Mouse (Mus musculus): ENCODE data around the gene Hoxa2.

Hoxa2 gene

GRCm38 (mm10) chr6:52165441-52166370, 1.1 kb upstream of the Hoxa2 start:
- no peak for DNase-seq (ENCODE audit: low read depth, low spot score)

GRCm38 (mm10) chr6:52164051-52164625, 493 bp downstream of the Hoxa2 start:
- DNase-seq (ENCODE audit: low read depth, low spot score), result no peak

GRCm38 (mm10) chr6:52163366-52164031, 1.1 kb downstream of the Hoxa2 start:
- no peak for DNase-seq (ENCODE audit: low read depth, low spot score)

- DNase-seq (ENCODE audit: low read depth, low spot score), result no peak
These were observed 1.8 kb downstream of the Hoxa2 start for GRCm38 (mm10) chr6:52162611-52163365.

GRCm38 (mm10) chr6:52162093-52162380, 2.6 kb downstream of the Hoxa2 start:
- DNase-seq (ENCODE audit: low read depth, low spot score), result no peak

GRCm38 (mm10) chr6:52161336-52162092, 3.1 kb downstream of the Hoxa2 start:
- DNase-seq (ENCODE audit: low read depth, low spot score), result no peak

- DNase-seq (ENCODE audit: low read depth, low spot score), result no peak
These were observed 3.9 kb downstream of the Hoxa2 start for GRCm38 (mm10) chr6:52160511-52161335.

GRCm38 (mm10) chr6:52159979-52160378, 4.7 kb downstream of the Hoxa2 start:
- DNase-seq (ENCODE audit: low read depth, low spot score), result no peak

- no peak for DNase-seq (ENCODE audit: low read depth, low spot score)
These were observed 5.4 kb downstream of the Hoxa2 start for GRCm38 (mm10) chr6:52159164-52159761.

- DNase-seq (ENCODE audit: low read depth, low spot score), result no peak
These were observed 6.2 kb downstream of the Hoxa2 start, which contains the start of gene Hoxa1 for GRCm38 (mm10) chr6:52158276-52159051. Gene Hoxa1 (minus strand): TSS chr6:52158317.

GRCm38 (mm10) chr6:52157466-52158275, 7.0 kb downstream of the Hoxa2 start:
- no peak for DNase-seq (ENCODE audit: low read depth, low spot score)

GRCm38 (mm10) chr6:52156551-52157200, 8.0 kb downstream of the Hoxa2 start:
- no peak for DNase-seq (ENCODE audit: low read depth, low spot score)

- no peak for DNase-seq (ENCODE audit: low read depth, low spot score)
These were observed 9.2 kb downstream of the Hoxa2 start for GRCm38 (mm10) chr6:52155471-52155870.

- DNase-seq (ENCODE audit: low read depth, low spot score), result no peak
These were observed 10.6 kb downstream of the Hoxa2 start for GRCm38 (mm10) chr6:52154044-52154443.

GRCm38 (mm10) chr6:52153270-52153669, 11.4 kb downstream of the Hoxa2 start:
- DNase-seq (ENCODE audit: low read depth, low spot score), result no peak

GRCm38 (mm10) chr6:52152226-52153193, 12.1 kb downstream of the Hoxa2 start:
- no peak for DNase-seq (ENCODE audit: low read depth, low spot score)
